Mouse (Mus musculus) left cerebral cortex, adult 8-10 months (tissue): ENCODE results near the gene Chrna3. TPM values are rescaled to one million over a fixed set of nuclear protein-coding genes. Genes with fewer than 3 reads are reported as not detected.

Experiments
- DNase-seq, 2 experiments: peaks; one replicate each; pipeline ENCODE4 v3.0.0; 2022; ENCODE audit warnings: low spot score in 2 of 2
- total RNA-seq, 4 experiments: library from RNA; stranded (reverse); gene quantifications; 2 replicates each; pipeline ENCODE4 v1.2.4; 2022

The Chrna3 gene
- total RNA-seq, 4 experiments from 2014 or later = 0.57 to 1.1 (median 0.71) TPM

DNA sequence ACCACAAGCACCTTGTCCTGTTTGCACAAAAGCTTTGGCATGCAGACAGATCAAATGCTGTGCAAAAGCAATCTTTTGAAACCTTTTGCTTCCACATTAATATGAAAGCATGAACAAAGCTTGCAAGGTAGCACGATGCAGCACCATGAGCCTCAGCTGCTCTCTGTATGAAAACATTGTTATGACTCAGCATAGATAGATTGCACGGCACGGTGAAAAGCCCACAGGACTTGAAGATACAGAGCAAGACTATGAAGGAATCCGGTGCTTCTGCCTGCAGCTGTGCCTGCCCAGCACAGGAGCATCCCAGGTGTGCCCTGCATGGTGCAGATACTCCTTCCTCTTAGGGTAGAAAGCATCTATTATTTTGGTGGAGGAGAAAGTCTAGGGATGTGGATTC is 22.8 kb downstream of the Chrna3 start:
- no peak for DNase-seq

DNA sequence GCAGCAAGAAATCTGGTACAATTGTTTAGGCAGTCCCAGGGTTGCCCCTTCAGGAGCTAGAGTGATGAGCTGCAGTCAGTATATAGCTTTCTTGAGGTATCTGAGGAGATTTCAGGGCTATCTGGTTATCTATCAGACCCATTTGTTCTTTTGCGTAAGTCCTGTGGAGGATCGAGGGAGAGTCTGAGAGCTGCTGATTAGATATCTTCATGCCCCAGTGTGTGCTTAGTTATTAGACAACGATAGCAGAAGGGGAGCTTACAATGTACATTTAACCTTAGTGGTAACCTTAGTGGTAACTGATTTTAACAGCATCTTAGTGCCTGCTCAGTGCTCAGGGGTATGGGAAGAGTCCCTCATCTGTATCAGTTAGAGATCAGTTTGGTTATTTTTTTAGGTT is 30.7 kb downstream of the Chrna3 start:
- no peak for DNase-seq

DNA sequence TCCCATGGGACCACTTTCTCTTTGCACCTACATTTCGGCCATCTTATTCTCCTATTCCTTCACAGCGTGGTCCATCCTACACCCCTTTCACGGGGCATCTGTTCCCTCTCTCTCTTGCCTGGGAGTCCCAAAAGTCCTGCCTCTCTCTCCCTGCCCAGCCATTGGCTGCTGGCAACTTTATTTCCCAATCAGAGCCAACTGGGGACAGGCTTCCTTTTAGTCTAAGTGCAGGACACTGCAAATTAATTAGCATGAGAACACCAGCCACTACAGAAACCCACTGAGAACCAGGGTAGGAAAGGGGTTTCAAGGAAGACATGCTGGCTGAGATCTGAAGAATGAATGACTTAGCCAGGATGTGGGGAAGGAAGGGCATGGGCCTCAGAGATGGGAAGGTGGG is 32.0 kb downstream of the Chrna3 start:
- DNase-seq = no peak

DNA sequence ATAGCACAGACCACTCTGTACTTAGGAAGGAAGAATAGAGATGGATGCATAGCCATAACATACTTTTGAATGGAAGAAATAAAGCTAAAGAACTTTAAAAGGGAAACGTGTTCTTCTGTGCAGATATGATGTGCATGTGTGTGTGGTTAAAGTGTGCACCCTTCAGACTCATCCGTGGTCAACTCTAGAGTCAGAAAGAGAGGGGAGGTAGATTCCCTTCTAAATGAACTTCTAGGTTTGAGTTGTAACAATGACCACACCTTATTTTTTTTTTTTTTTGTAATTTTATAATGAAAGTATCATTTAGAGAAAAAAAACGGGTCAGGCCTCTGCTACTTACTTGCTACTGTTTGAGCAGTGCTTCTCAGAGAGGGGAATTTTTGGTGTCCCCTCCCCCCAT is 36.0 kb downstream of the Chrna3 start:
- DNase-seq = no peak

DNA sequence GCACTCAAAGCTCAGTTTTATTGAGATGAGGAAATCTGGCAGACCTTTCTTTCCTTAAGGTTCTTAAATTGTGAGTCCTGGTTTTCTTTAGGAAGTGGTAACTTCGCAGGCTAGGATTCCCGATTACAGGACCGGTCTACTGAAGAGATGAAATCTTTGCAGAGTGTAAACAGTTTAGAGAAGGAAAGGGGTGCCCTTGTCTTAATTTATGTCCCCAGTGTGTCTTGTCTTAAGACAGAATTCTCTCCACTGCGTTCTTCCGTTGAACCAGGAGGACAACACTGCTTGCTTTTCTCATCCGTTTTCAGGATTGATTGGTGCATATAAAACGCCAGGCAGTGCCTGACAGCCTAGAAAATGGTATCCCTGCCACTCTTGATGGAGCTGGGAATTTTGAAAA is 44.0 kb downstream of the Chrna3 start:
- no peak for DNase-seq

DNA sequence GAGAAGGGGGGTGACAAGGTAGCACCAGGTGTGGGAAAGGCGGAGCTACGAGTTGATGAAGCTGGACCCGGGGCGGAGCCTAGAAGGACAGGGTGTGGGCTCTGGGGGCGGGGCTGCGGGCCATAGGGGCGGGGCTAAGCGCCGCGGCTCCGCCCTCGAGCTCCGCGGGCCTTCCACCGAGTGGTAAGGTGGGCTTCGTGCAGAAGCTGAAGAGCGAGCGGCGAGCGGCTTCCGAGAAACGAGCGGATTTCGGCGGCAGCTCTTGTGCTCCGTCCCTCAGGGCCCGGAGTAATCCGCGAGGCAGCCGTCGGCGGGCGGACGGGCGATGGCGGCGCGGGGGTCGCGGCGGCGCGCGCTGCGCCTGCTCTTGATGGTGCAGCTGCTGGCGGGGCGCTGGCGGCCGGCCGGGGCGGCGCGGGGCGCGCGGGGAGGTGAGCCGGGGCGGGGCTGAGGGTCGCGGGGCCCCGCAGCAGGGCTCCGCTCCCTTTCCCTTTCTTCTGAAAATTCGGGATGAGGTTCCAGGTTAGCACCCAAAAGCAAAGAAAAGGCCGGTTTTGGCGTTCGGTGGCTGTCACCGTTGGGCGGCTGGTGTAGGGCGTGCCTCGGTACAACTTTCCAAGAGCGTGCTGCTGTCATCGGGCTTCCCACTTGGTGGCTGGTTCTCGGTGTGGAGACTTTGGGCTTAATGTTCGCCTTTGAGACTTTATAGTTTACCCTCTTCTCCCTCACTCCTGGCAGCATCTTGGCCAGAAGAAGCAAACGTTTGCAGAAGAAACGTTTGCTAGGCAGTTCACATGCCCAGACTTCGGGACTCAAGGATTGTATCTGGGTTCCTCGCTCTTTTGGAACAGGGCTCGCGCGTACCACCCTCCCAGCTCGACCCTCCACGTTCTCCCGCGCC is 44.8 kb downstream of the Chrna3 start:
- no peak for DNase-seq

DNA sequence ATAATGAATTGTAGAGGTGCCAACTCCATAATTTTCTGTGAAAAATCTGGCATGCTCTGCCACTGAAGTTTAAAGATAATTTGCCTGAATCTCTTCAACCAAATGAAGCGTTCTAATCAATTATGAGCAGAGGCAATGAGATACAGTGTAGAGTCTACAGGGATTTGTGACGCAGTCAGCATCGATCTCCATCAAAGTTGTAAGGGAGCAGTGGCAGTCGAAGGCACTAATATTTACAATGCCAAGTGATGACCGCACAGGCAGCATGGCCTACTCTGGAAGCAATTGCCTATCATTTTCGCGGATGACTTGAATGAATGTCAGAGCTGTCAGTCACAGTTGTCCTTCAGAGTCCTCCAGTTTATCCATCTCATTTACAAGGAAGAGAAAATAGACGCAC is 45.7 kb downstream of the Chrna3 start, which contains the start of gene Chrna5:
Gene Chrna5, plus strand, starts transcription at position 207 of the 400 bp plus-strand sequence.
- no peak for DNase-seq

DNA sequence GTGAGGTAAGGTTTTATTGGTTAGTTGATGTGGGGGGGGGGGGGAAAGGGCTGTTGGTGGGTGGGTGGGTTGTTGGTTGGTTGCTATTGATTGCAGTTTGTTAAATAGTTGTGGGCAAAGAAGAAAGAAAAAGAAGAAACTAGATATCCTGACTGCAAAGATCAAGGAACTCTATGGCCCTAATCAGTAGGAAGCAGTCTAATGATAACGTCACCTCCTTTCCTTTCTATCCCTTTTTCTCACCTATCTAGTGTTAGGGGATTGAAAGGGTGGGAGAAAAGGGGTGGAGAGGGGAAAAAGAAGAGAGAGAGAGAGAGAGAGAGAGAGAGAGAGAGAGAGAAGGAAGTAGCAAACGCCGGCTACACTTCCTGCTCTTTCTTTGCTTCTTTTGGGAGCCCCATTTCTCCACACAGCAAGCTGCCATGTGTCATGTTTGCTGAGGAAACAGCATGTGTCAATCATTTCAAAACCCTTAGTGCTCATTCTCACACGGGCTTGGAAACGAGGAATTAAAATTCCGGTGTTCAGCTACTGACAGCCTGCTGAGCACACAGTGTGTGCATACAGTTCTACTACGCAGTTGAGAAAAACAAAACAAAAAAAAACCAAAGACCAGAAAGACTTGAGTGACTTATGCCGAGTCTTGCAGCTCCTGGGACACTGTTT is 56.3 kb downstream of the Chrna3 start:
- no peak for DNase-seq

DNA sequence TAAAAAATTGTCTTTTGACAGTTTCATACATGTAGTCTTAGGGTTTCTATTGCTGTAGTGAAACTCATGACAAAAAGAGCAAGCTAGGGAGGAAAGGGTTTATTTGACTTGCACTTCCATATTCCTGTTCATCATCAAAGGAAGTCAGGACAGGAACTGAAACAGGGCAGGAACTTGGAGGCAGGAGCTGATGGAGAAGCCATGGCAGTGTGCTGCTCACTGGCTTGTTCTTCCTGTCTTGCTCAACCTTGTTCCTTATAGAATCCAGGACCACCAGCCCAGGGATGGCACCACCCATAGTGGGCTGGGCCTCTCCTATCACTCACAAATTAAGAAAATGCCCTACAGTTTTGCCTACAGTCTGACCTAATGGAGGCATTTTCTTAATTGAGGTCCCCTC is 62.7 kb downstream of the Chrna3 start:
- DNase-seq = no peak

DNA sequence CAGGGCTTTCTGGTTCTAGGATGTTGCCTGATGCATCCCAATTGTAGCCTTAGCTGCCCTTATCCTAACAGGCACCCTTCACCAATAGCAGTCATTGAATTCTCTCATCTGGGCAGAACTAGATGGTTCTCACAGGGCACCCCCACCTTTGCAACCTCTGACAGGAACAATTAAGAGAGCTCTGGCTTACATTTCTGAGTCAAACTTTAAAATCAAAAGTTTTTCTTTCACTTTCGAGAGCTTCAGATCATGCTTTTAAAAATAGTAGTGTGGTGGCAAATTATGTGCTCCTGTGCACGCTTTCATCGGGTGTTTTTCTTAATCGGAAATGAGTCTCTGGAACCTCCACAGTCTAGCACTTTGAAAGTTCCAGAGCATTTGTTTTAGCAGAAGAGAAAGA is 65.3 kb downstream of the Chrna3 start:
- no peak for DNase-seq

Other genes with a start within 250 kb of the Chrna3 start
- 10 to 100 TPM; 44.4 to 53.0 (median 48.8) TPM for gene Ireb2, start 162.8 kb downstream of the Chrna3 start, total RNA-seq
- 1 to 10 TPM; 2.2 to 2.7 (median 2.6) TPM for gene Hykk, start 109.3 kb downstream of the Chrna3 start, total RNA-seq
- gene Psma4, start 75.8 kb downstream of the Chrna3 start, total RNA-seq = 100 to 1,000 TPM; 110 to 125 (median 115) TPM
- gene AY074887, start 75.6 kb downstream of the Chrna3 start, total RNA-seq = not detected
- 1 to 10 TPM; 3.7 to 5.8 (median 5.1) TPM for gene Chrna5, start 45.7 kb downstream of the Chrna3 start, total RNA-seq
- gene Chrnb4, start 22.2 kb upstream of the Chrna3 start, total RNA-seq = under 1 TPM; 0.14 to 0.44 (median 0.19) TPM
- 10 to 100 TPM; 65.1 to 76.6 (median 73.1) TPM for gene Ube2q2, start 122.3 kb upstream of the Chrna3 start, total RNA-seq
- 10 to 100 TPM; 39.9 to 43.1 (median 41.3) TPM for gene Fbxo22, start 182.4 kb upstream of the Chrna3 start, total RNA-seq